11 mouse cellular contexts compared by ENCODE assay signal in genomic region chr1:55888711-55889366, GRCm38 (mm10).
DNase-seq lines count a peak whose midpoint lies in the region; ATAC-seq lines count a peak whose summit lies in the region.
"Had no signal": no experiment of that assay in that cellular context is flagged by ENCODE, and none has a peak within 500 bp of the region (broad histone marks: within the 10 kb centered on the region; RNA-seq: fewer than 3 reads in every experiment).

No protein-coding gene starts in this region.

- no peak overlapping the region for H3K9ac ChIP-seq in lung, embryonic 15.5 days
- H3K9ac ChIP-seq in heart, embryonic 16.5 days (ENCODE audit: low read length) = no peak overlapping the region
- H3K9ac ChIP-seq: limb, embryonic 15.5 days; stomach, embryonic 15.5 days had no signal

- 37% methylated on average over 17 of the region's 17 CpGs for WGBS in lung, embryonic 15.5 days
- 36% methylated on average over 17 of the region's 17 CpGs for WGBS in heart, embryonic 16.5 days

- no peaks in the 10 kb centered on the region; the same call in 1 of the 2 replicates for H3K4me1 ChIP-seq in lung, embryonic 15.5 days
- peaks cover 16% of the 10 kb centered on the region for H3K4me1 ChIP-seq in heart, embryonic 16.5 days (ENCODE audit: control insufficient read depth, insufficient read depth, low read length)
- H3K4me1 ChIP-seq: limb, embryonic 15.5 days; stomach, embryonic 15.5 days had no signal

- H3K27me3 ChIP-seq in lung, embryonic 15.5 days = peaks cover 16% of the 10 kb centered on the region
- peaks cover 41% of the 10 kb centered on the region for H3K27me3 ChIP-seq in heart, embryonic 16.5 days (ENCODE audit: control insufficient read depth, insufficient read depth, low read length)

- H3K9me3 ChIP-seq in lung, embryonic 15.5 days = no peaks in the 10 kb centered on the region
- H3K9me3 ChIP-seq in heart, embryonic 16.5 days (replicated peaks; ENCODE audit: control insufficient read depth, low read length) = no peaks in the 10 kb centered on the region
- H3K9me3 ChIP-seq: limb, embryonic 15.5 days; megakaryocyte, embryonic 14.5 days; stomach, embryonic 15.5 days had no signal

- no peak overlapping the region for H3K27ac ChIP-seq in lung, embryonic 15.5 days
- H3K27ac ChIP-seq in heart, embryonic 16.5 days (ENCODE audit: low read length) = no peak overlapping the region
- H3K27ac ChIP-seq: limb, embryonic 15.5 days; stomach, embryonic 15.5 days had no signal

- no peaks in the 10 kb centered on the region for H3K36me3 ChIP-seq in lung, embryonic 15.5 days
- H3K36me3 ChIP-seq in heart, embryonic 16.5 days (ENCODE audit: control insufficient read depth, insufficient read depth) = no peaks in the 10 kb centered on the region
- H3K36me3 ChIP-seq: limb, embryonic 15.5 days; stomach, embryonic 15.5 days had no signal

- H3K4me2 ChIP-seq in lung, embryonic 15.5 days = peak overlapping the region; percentile 36
- peak overlapping the region; percentile 50 for H3K4me2 ChIP-seq in heart, embryonic 16.5 days (ENCODE audit: low read depth, low read length)
- H3K4me2 ChIP-seq: limb, embryonic 15.5 days; stomach, embryonic 15.5 days had no signal

- ATAC-seq in frontal cortex, adult (ENCODE audit: low TSS enrichment) = peak; percentile 49
- no peak for ATAC-seq in lung, embryonic 15.5 days (ENCODE audit: borderline replicate concordance, extremely low read depth, low FRiP score, low TSS enrichment)
- ATAC-seq in heart, embryonic 16.5 days (replicated peaks; ENCODE audit: extremely low read depth, insufficient read depth, low FRiP score) = peak; percentile 58; the same call in 1 of the 2 replicates

- H3K4me3 ChIP-seq in lung, embryonic 15.5 days = peak overlapping the region; percentile 9; the same call in 1 of the 2 replicates
- H3K4me3 ChIP-seq in heart, embryonic 16.5 days (ENCODE audit: low read length) = peak overlapping the region; percentile 22
- H3K4me3 ChIP-seq: limb, embryonic 15.5 days; megakaryocyte, embryonic 14.5 days; stomach, embryonic 15.5 days had no signal

- DNase-seq in frontal cortex, postnatal 25 days (ENCODE audit: low spot score in 2 of 2) = no peak
- no peak for DNase-seq in lung, postnatal 10 days
- DNase-seq in retina, postnatal 1 day = peak; percentile 92
- no peak for DNase-seq in ovary, adult 18-20 months (ENCODE audit: low spot score)
- no peak for DNase-seq in spleen, postnatal 10 days (ENCODE audit: low spot score in 2 of 2)
